Mouse (Mus musculus) G1E (cell line): ENCODE measurements at regions not wholly inside any gene's neighbourhood (a gene's known extent, or its start where the extent isn't known, plus 50 kb on each side); places are given as distances from the start of the nearest gene placed in this dataset.

Experiments used
- CTCF ChIP-seq: IDR thresholded peaks from 2 replicates; pipeline ENCODE4 v1.5.1; 2012; ENCODE audit warnings: low read depth, low read length, inconsistent platforms, mixed read lengths
- GATA1 ChIP-seq: IDR thresholded peaks from 2 replicates; pipeline ENCODE4 v1.6.1; 2012; ENCODE audit warnings: borderline replicate concordance, low read length, inconsistent platforms, mixed read lengths
- GATA2 ChIP-seq: IDR thresholded peaks from 2 replicates; pipeline ENCODE4 v1.6.1; 2012; ENCODE audit warnings: low read depth, low read length, inconsistent platforms, borderline replicate concordance
- POLR2AphosphoS5 ChIP-seq: IDR thresholded peaks from 2 replicates; pipeline ENCODE4 v1.6.1; 2012; ENCODE audit warnings: low read depth, low read length, inconsistent platforms; ENCODE audit not compliant: insufficient replicate concordance
- TAL1 ChIP-seq: conservative IDR thresholded peaks from 2 replicates; pipeline ENCODE4 v1.6.1; 2012; ENCODE audit warnings: low read depth, low read length, inconsistent platforms, mixed read lengths

GRCm38 (mm10) chr5:127140651-127141050 lies 101.0 kb upstream of the Tmem132c start:
- TF ChIP-seq CTCF (no peak), GATA1 (no peak), TAL1 (no peak), POLR2AphosphoS5 (no peak), GATA2 (no peak)
